Mouse (Mus musculus) kidney, postnatal 4 days (tissue): ENCODE measurements around the gene Papss2.
A peak's percentile ranks its signal among the peaks of the same experiment; 100 is the strongest.

Experiments used
- DNase-seq, 2 experiments: peaks; one replicate each; pipeline ENCODE4 v3.0.0; 2021; ENCODE audit warnings: mixed read lengths in 2 of 2

The Papss2 gene

DNA sequence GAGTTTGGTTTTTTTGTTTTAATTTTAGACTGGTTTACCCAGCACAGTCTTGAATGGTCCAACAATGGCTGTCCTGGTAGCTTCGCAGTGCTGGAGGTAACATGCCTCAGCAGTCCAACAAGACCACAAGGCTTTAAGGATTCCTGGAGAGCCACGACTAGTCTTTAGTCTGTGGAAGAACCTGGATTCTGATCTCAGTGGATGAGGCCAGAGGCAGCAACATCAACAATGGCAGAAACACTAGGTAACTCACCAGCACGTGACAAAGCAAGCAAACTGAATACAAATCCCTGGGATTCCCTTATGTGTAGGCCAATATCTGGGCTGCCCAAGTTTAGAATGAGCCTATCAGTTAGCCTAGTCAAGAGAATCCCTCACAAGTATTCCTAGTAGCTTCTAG is 117.9 kb downstream of the Papss2 start:
- no peak for DNase-seq

DNA sequence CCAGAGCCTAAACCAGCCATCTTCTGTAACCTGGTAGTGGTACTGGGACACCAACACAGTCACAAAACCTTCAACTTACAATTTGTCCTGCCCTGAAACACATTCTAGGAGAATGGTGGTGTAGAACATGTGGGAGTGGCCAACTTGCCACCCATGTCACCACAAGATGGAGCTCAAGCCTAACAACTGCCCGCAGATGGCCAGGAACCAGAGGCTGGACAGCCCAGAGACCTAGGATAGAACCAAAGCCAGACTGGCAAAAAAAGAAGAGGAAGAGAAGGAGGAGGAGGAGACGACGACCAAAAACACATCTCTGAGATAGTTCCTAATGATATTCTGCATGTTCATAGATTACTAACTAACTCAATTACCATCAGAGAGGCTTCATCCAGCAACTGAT is 119.6 kb downstream of the Papss2 start:
- peak; percentile 82 to 87 for DNase-seq

GRCm38 (mm10) chr19:32715681-32716080 is 120.1 kb downstream of the Papss2 start:
- no peak for DNase-seq
